Mouse (Mus musculus) induced T-regulatory cell, adult 2 months (primary cell): ENCODE data around the gene B4galnt1.
A peak's percentile ranks its signal among the peaks of the same experiment; 100 is the strongest.

Source experiments
- DNase-seq: peaks from one replicate; pipeline ENCODE4 v3.0.0-alpha.2; 2012; ENCODE audit warnings: low read depth

B4galnt1 gene

GRCm38 (mm10) chr10:127211414-127211854, 46.4 kb downstream of the B4galnt1 start, which contains the start of gene Pip4k2c:
Gene Pip4k2c (minus strand): TSS chr10:127211585.
- DNase-seq = peak; percentile 94

- DNase-seq = no peak
Measured at GRCm38 (mm10) chr10:127213272-127213671, 48.2 kb downstream of the B4galnt1 start.

GRCm38 (mm10) chr10:127213704-127214421, 48.8 kb downstream of the B4galnt1 start:
- DNase-seq = no peak

GRCm38 (mm10) chr10:127214422-127214803, 49.4 kb downstream of the B4galnt1 start:
- DNase-seq = no peak

GRCm38 (mm10) chr10:127216456-127216855, 51.4 kb downstream of the B4galnt1 start:
- DNase-seq = no peak

GRCm38 (mm10) chr10:127217177-127217576, 52.2 kb downstream of the B4galnt1 start:
- DNase-seq = no peak

GRCm38 (mm10) chr10:127218339-127218738, 53.3 kb downstream of the B4galnt1 start:
- peak; percentile 53 for DNase-seq
